Mouse (Mus musculus): ENCODE results near the gene Plekhg6.

Gene Plekhg6

GRCm38 (mm10) chr6:125330626-125331326 lies 49.8 kb downstream of the Plekhg6 start:
- peak; percentile 80 for DNase-seq (ENCODE audit: low read depth, low spot score)

DNA sequence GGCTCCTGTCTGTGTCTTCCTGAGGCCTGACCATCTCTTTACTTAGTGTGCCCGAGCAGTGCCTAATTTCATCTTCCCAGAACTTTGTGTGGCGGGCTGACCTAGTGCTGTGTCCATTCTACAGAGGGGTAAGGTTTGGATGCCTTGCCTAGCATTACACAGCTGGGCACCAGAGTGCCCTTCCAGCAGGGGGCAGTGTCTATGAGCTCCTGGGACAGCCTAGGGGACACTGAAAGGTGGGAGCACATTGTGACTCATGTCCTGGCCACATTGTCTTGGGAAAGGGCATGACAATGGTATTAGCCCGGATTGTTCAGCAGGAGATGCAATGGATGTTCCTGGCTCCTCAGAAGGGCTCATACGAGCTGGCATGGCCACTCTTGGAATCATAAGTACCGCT lies 52.4 kb downstream of the Plekhg6 start:
- DNase-seq (ENCODE audit: low read depth, low spot score) = no peak

- no peak for DNase-seq (ENCODE audit: low read depth, low spot score)
Observed at GRCm38 (mm10) chr6:125325337-125325736, 55.3 kb downstream of the Plekhg6 start.

GRCm38 (mm10) chr6:125323547-125323946 lies 57.0 kb downstream of the Plekhg6 start:
- no peak for DNase-seq (ENCODE audit: low read depth, low spot score)

GRCm38 (mm10) chr6:125322794-125323193 lies 57.8 kb downstream of the Plekhg6 start:
- DNase-seq (ENCODE audit: low read depth, low spot score) = no peak

DNA sequence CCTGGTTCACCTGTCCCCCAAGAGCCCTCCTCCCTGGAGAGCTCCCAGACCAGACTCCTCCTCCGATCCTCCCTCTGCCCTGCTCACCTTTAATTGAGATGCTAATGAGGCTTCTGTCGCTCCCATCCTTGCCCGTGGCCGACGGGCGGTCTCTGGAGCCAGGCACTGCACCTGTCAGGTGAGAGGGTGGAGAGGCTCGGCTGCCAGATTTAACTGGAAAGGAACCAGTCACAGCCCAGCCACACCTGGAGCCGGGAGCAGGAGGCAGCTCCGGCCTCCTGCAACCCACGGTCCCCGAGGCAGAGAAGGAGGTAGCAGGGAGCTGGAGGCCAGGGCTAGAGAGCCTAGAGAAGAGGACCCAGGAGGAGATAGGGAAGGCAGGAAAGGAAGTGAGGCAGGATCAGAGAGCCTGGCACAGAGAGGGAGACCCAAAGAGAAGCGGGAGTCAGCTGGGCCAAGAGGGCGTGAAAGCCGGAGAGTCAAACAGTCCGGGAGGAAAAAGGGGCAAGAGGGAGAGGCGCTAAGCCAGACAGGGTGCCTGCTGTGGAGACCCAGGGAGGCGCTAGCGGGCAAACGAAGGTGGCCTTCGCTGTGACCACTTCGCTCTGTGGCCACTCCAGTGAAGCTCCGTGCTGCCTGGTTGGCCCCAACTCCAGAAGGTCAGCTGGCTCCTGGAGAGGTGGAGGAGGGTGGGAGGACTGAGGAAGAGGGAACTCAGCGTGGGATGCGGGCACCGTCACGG lies 59.3 kb downstream of the Plekhg6 start:
- no peak for DNase-seq (ENCODE audit: low read depth, low spot score)

GRCm38 (mm10) chr6:125320323-125320722 lies 60.3 kb downstream of the Plekhg6 start, which contains the start of gene Scnn1a:
TSS of gene Scnn1a (plus strand) at chr6:125320659.
- no peak for DNase-seq (ENCODE audit: low read depth, low spot score)

GRCm38 (mm10) chr6:125319919-125320296 lies 60.7 kb downstream of the Plekhg6 start:
- no peak for DNase-seq (ENCODE audit: low read depth, low spot score)

- no peak for DNase-seq (ENCODE audit: low read depth, low spot score)
Observed at GRCm38 (mm10) chr6:125318981-125319918, 61.3 kb downstream of the Plekhg6 start.

- DNase-seq (ENCODE audit: low read depth, low spot score) = no peak
Observed at GRCm38 (mm10) chr6:125317077-125317476, 63.5 kb downstream of the Plekhg6 start.

- no peak for DNase-seq (ENCODE audit: low read depth, low spot score)
Observed at GRCm38 (mm10) chr6:125314746-125315145, 65.8 kb downstream of the Plekhg6 start.

GRCm38 (mm10) chr6:125314231-125314563 lies 66.4 kb downstream of the Plekhg6 start:
- no peak for DNase-seq (ENCODE audit: low read depth, low spot score)

- DNase-seq (ENCODE audit: low read depth, low spot score) = peak; percentile 83
Observed at GRCm38 (mm10) chr6:125313546-125314230, 66.9 kb downstream of the Plekhg6 start, which contains the start of gene Ltbr. TSS of gene Ltbr (minus strand) at chr6:125313885.

Data from skeletal muscle tissue, adult 2 months (tissue).